Mouse (Mus musculus) olfactory bulb, adult 2 months (tissue): ENCODE data around the gene Pdzd2. TPM values are rescaled to one million over a fixed set of nuclear protein-coding genes. Genes with fewer than 3 reads are reported as not detected.

ENCODE experiments used
- H3K27ac ChIP-seq: fragments of 200-500 bp; 2 replicates; pipeline ENCODE4 v1.5.1; 2012; ENCODE audit warnings: low read depth, low read length; ENCODE audit not compliant: insufficient read depth
- H3K4me1 ChIP-seq: fragments of 200-500 bp; 2 replicates; pipeline ENCODE4 v1.6.1; 2012; ENCODE audit warnings: low read length; ENCODE audit not compliant: control insufficient read depth, insufficient read depth
- H3K4me3 ChIP-seq: fragments of 200-500 bp; 2 replicates; pipeline ENCODE4 v1.5.1; 2012; ENCODE audit warnings: mild to moderate bottlenecking, low read depth, low read length, moderate library complexity; ENCODE audit not compliant: insufficient read depth
- CTCF ChIP-seq: fragments of 200-500 bp; IDR thresholded peaks from 2 replicates; pipeline ENCODE4 v1.5.1; 2012; ENCODE audit warnings: low read depth, mild to moderate bottlenecking, low read length, moderate library complexity; ENCODE audit not compliant: insufficient read depth
- POLR2A ChIP-seq: fragments of 200-500 bp; IDR thresholded peaks from 2 replicates; pipeline ENCODE4 v1.6.1; 2012; ENCODE audit warnings: mild to moderate bottlenecking, low read depth, low read length, moderate library complexity; ENCODE audit not compliant: insufficient read depth
- WGBS: fragments of 180-500 bp; shearing (Covaris S2); methylation state at CpG from one replicate; pipeline ENCODE4 v1.1.7; 2018; 5-methylcytosine and 5-hydroxymethylcytosine counted together
- polyA plus RNA-seq: library from polyadenylated mRNA; stranded (reverse); fragments of >200 nt; gene quantifications from 2 replicates; pipeline ENCODE4 v1.2.4, GENCODE M21; 2012; ENCODE audit warnings: low replicate concordance; ENCODE audit not compliant: missing spikeins, insufficient read depth, insufficient read length

Gene Pdzd2
- polyA plus RNA-seq, 1 experiment = not detected

GRCm38 (mm10) chr15:12505556-12505955 is 234.2 kb downstream of the Pdzd2 start:
- TF ChIP-seq CTCF (no peak), POLR2A (no peak)
- Histone ChIP-seq H3K4me3 (no peak overlapping the region), H3K27ac (no peak overlapping the region), H3K4me1 (peaks cover 4% of the 10 kb centered on the region; the same call in 1 of the 2 replicates)
- 78% methylated on average over 11 of the region's 11 CpGs for WGBS

GRCm38 (mm10) chr15:12503907-12504306 is 235.8 kb downstream of the Pdzd2 start:
- WGBS = 86% methylated on average over 9 of the region's 9 CpGs

GRCm38 (mm10) chr15:12501924-12502548 is 237.7 kb downstream of the Pdzd2 start:
- TF ChIP-seq CTCF = no peak
- TF ChIP-seq POLR2A = no peak
- no peak overlapping the region for H3K27ac ChIP-seq
- 58% methylated on average over 13 of the region's 13 CpGs for WGBS
- H3K4me1 ChIP-seq = peaks cover 4% of the 10 kb centered on the region; the same call in 1 of the 2 replicates
- H3K4me3 ChIP-seq = no peak overlapping the region

More at GRCm38 (mm10) chr15:12503907-12504306, 235.8 kb downstream of the Pdzd2 start:
- TF ChIP-seq POLR2A = no peak
- Histone ChIP-seq H3K4me3 (no peak overlapping the region), H3K4me1 (peaks cover 4% of the 10 kb centered on the region; the same call in 1 of the 2 replicates), H3K27ac (no peak overlapping the region)

GRCm38 (mm10) chr15:12500674-12501073 is 239.1 kb downstream of the Pdzd2 start:
- WGBS = 69% methylated on average over 4 of the region's 4 CpGs
- no peak overlapping the region for H3K27ac ChIP-seq
- H3K4me1 ChIP-seq = peaks cover 2% of the 10 kb centered on the region; the same call in 1 of the 2 replicates
- no peak for TF ChIP-seq POLR2A
- no peak for TF ChIP-seq CTCF
- no peak overlapping the region for H3K4me3 ChIP-seq

- Histone ChIP-seq H3K4me3 (no peak overlapping the region), H3K4me1 (peaks cover 13% of the 10 kb centered on the region), H3K27ac (no peak overlapping the region)
- TF ChIP-seq POLR2A = no peak
- TF ChIP-seq CTCF = no peak
Measured at GRCm38 (mm10) chr15:12494084-12494483, 245.6 kb downstream of the Pdzd2 start.

- no peak for TF ChIP-seq CTCF
- TF ChIP-seq POLR2A = no peak
- peaks cover 13% of the 10 kb centered on the region for H3K4me1 ChIP-seq
- WGBS = 70% methylated on average over 7 of the region's 7 CpGs
- no peak overlapping the region for H3K27ac ChIP-seq
- H3K4me3 ChIP-seq = no peak overlapping the region
Measured at GRCm38 (mm10) chr15:12493258-12493657, 246.5 kb downstream of the Pdzd2 start.

- 0 out of 2 replicates have a peak overlapping the region, but pooled peaks have one; percentile 64 for H3K27ac ChIP-seq
- no peak overlapping the region for H3K4me3 ChIP-seq
- WGBS = 31% methylated on average over 3 of the region's 3 CpGs
- peaks cover 16% of the 10 kb centered on the region for H3K4me1 ChIP-seq
- no peak for TF ChIP-seq CTCF
- no peak for TF ChIP-seq POLR2A
Measured at GRCm38 (mm10) chr15:12490969-12491368, 248.8 kb downstream of the Pdzd2 start.

GRCm38 (mm10) chr15:12490527-12490926 is 249.2 kb downstream of the Pdzd2 start:
- Histone ChIP-seq H3K4me1 (peaks cover 16% of the 10 kb centered on the region), H3K27ac (peak overlapping the region; percentile 61; the same call in 1 of the 2 replicates), H3K4me3 (no peak overlapping the region)
- TF ChIP-seq CTCF (no peak), POLR2A (no peak)
- WGBS = 38% methylated on average over 7 of the region's 7 CpGs

GRCm38 (mm10) chr15:12488316-12488715 is 251.4 kb downstream of the Pdzd2 start:
- H3K27ac ChIP-seq = no peak overlapping the region
- no peak overlapping the region for H3K4me3 ChIP-seq
- no peak for TF ChIP-seq CTCF
- TF ChIP-seq POLR2A = no peak
- 83% methylated on average over 2 of the region's 2 CpGs for WGBS
- H3K4me1 ChIP-seq = peaks cover 16% of the 10 kb centered on the region
